Mouse (Mus musculus) neural tube, embryonic 15.5 days (tissue): ENCODE measurements at regions not wholly inside any gene's neighbourhood (a gene's known extent, or its start where the extent isn't known, plus 50 kb on each side); places are given as distances from the start of the nearest gene placed in this dataset.

ENCODE experiments used
- ATAC-seq: fragments of 200-750 bp; cut with Nextera tagmentation; 2 replicates; pipeline ENCODE4 v1.8.0; 2017; ENCODE audit warnings: mild to moderate bottlenecking, moderate TSS enrichment, moderate library complexity; ENCODE audit not compliant: low FRiP score
- H3K27ac ChIP-seq: fragments of 300-500 bp; sonication (generic); replicated peaks from 2 replicates; pipeline ENCODE4 v1.5.1; 2015; ENCODE audit warnings: mild to moderate bottlenecking, inconsistent platforms
- H3K27me3 ChIP-seq: fragments of 300-500 bp; sonication (generic); replicated peaks from 2 replicates; pipeline ENCODE4 v1.6.1; 2015; ENCODE audit warnings: inconsistent platforms
- H3K36me3 ChIP-seq: fragments of 300-500 bp; sonication (generic); 2 replicates; pipeline ENCODE4 v1.6.1; 2015; ENCODE audit warnings: inconsistent platforms
- H3K4me1 ChIP-seq: fragments of 300-500 bp; sonication (generic); 2 replicates; pipeline ENCODE4 v1.6.1; 2015; ENCODE audit warnings: inconsistent platforms
- H3K4me2 ChIP-seq: fragments of 300-500 bp; sonication (generic); 2 replicates; pipeline ENCODE4 v1.6.1; 2015; ENCODE audit warnings: inconsistent platforms, mild to moderate bottlenecking, moderate library complexity
- H3K4me3 ChIP-seq: fragments of 300-500 bp; sonication (generic); replicated peaks from 2 replicates; pipeline ENCODE4 v1.5.1; 2015; ENCODE audit warnings: mild to moderate bottlenecking, inconsistent platforms
- H3K9ac ChIP-seq: fragments of 300-500 bp; sonication (generic); replicated peaks from 2 replicates; pipeline ENCODE4 v1.6.1; 2015; ENCODE audit warnings: mild to moderate bottlenecking, inconsistent platforms
- H3K9me3 ChIP-seq: fragments of 300-500 bp; sonication (generic); replicated peaks from 2 replicates; pipeline ENCODE4 v1.6.1; 2016; ENCODE audit warnings: inconsistent platforms
- WGBS: fragments of 180-500 bp; shearing (Covaris S2); methylation state at CpG from one replicate; pipeline ENCODE4 v1.1.7; 2015; ENCODE audit warnings: mixed read lengths; 5-methylcytosine and 5-hydroxymethylcytosine counted together

- WGBS = 94% methylated on average over 4 of the region's 4 CpGs
- no peak for ATAC-seq
- H3K9ac ChIP-seq = no peak overlapping the region
- H3K9me3 ChIP-seq = no peaks in the 10 kb centered on the region
- no peak overlapping the region for H3K27ac ChIP-seq
- no peaks in the 10 kb centered on the region for H3K27me3 ChIP-seq
- no peaks in the 10 kb centered on the region for H3K36me3 ChIP-seq
- H3K4me3 ChIP-seq = no peak overlapping the region
- peaks cover 19% of the 10 kb centered on the region for H3K4me1 ChIP-seq
- no peak overlapping the region for H3K4me2 ChIP-seq
Measured at GRCm38 (mm10) chr8:10901954-10902353, 106.3 kb downstream of the Irs2 start.

GRCm38 (mm10) chr8:10901014-10901413 lies 107.2 kb downstream of the Irs2 start:
- Histone ChIP-seq H3K9me3 (no peaks in the 10 kb centered on the region), H3K27ac (no peak overlapping the region), H3K4me2 (no peak overlapping the region), H3K9ac (no peak overlapping the region), H3K36me3 (no peaks in the 10 kb centered on the region), H3K4me3 (no peak overlapping the region), H3K4me1 (peaks cover 19% of the 10 kb centered on the region), H3K27me3 (no peaks in the 10 kb centered on the region)
- WGBS = 79% methylated on average over 3 of the region's 3 CpGs
- ATAC-seq = no peak

- ATAC-seq = no peak
- Histone ChIP-seq H3K27ac (no peak overlapping the region), H3K4me2 (peak overlapping the region; percentile 54), H3K27me3 (no peaks in the 10 kb centered on the region), H3K4me1 (peaks cover 19% of the 10 kb centered on the region), H3K9ac (no peak overlapping the region), H3K9me3 (no peaks in the 10 kb centered on the region), H3K4me3 (peak overlapping the region; percentile 17), H3K36me3 (no peaks in the 10 kb centered on the region)
- 6% methylated on average over 17 of the region's 17 CpGs for WGBS
Measured at GRCm38 (mm10) chr8:10899581-10900155, 108.6 kb downstream of the Irs2 start.

GRCm38 (mm10) chr8:10898562-10899527 lies 109.4 kb downstream of the Irs2 start:
- ATAC-seq = no peak; the same call in 1 of the 2 replicates

GRCm38 (mm10) chr8:10897573-10897972 lies 110.7 kb downstream of the Irs2 start:
- WGBS = 48% methylated on average over 7 of the region's 7 CpGs
- Histone ChIP-seq H3K9me3 (no peaks in the 10 kb centered on the region), H3K36me3 (no peaks in the 10 kb centered on the region), H3K27ac (no peak overlapping the region), H3K4me1 (peaks cover 19% of the 10 kb centered on the region), H3K9ac (no peak overlapping the region), H3K4me2 (no peak overlapping the region), H3K4me3 (no peak overlapping the region), H3K27me3 (no peaks in the 10 kb centered on the region)
- ATAC-seq = no peak

More at GRCm38 (mm10) chr8:10898562-10899527, 109.4 kb downstream of the Irs2 start:
- H3K4me1 ChIP-seq = peaks cover 19% of the 10 kb centered on the region
- WGBS = 19% methylated on average over 16 of the region's 16 CpGs
- no peaks in the 10 kb centered on the region for H3K36me3 ChIP-seq
- no peak overlapping the region for H3K9ac ChIP-seq
- peak overlapping the region; percentile 54 for H3K4me2 ChIP-seq
- H3K4me3 ChIP-seq = no peak overlapping the region
- H3K9me3 ChIP-seq = no peaks in the 10 kb centered on the region
- no peak overlapping the region for H3K27ac ChIP-seq
- H3K27me3 ChIP-seq = no peaks in the 10 kb centered on the region

- H3K36me3 ChIP-seq = no peaks in the 10 kb centered on the region
- peaks cover 19% of the 10 kb centered on the region for H3K4me1 ChIP-seq
- no peak overlapping the region for H3K4me2 ChIP-seq
- H3K27me3 ChIP-seq = no peaks in the 10 kb centered on the region
- no peaks in the 10 kb centered on the region for H3K9me3 ChIP-seq
- H3K9ac ChIP-seq = no peak overlapping the region
- WGBS = 63% methylated on average over 2 of the region's 2 CpGs
- no peak overlapping the region for H3K4me3 ChIP-seq
- ATAC-seq = no peak
- H3K27ac ChIP-seq = no peak overlapping the region
Measured at GRCm38 (mm10) chr8:10895178-10895577, 113.1 kb downstream of the Irs2 start.

- Histone ChIP-seq H3K4me3 (no peak overlapping the region), H3K9ac (no peak overlapping the region), H3K27me3 (no peaks in the 10 kb centered on the region), H3K27ac (no peak overlapping the region), H3K4me1 (peaks cover 10% of the 10 kb centered on the region), H3K9me3 (no peaks in the 10 kb centered on the region), H3K36me3 (no peaks in the 10 kb centered on the region), H3K4me2 (no peak overlapping the region)
- ATAC-seq = no peak
- WGBS = 77% methylated on average over 5 of the region's 5 CpGs
Measured at GRCm38 (mm10) chr8:10894306-10894705, 114.0 kb downstream of the Irs2 start.

GRCm38 (mm10) chr8:10893709-10894108 lies 114.5 kb downstream of the Irs2 start:
- Histone ChIP-seq H3K36me3 (no peaks in the 10 kb centered on the region), H3K9ac (no peak overlapping the region), H3K4me3 (no peak overlapping the region), H3K9me3 (no peaks in the 10 kb centered on the region), H3K27ac (no peak overlapping the region), H3K4me1 (peaks cover 5% of the 10 kb centered on the region; the same call in 1 of the 2 replicates), H3K27me3 (no peaks in the 10 kb centered on the region), H3K4me2 (no peak overlapping the region)
- 91% methylated on average over 5 of the region's 5 CpGs for WGBS
- no peak for ATAC-seq

- Histone ChIP-seq H3K9ac (no peak overlapping the region), H3K36me3 (no peaks in the 10 kb centered on the region), H3K9me3 (no peaks in the 10 kb centered on the region), H3K27me3 (no peaks in the 10 kb centered on the region), H3K27ac (no peak overlapping the region), H3K4me2 (no peak overlapping the region), H3K4me1 (no peaks in the 10 kb centered on the region), H3K4me3 (no peak overlapping the region)
- ATAC-seq = no peak
- WGBS = 96% methylated on average over 2 of the region's 2 CpGs
Measured at GRCm38 (mm10) chr8:10891906-10892305, 116.4 kb downstream of the Irs2 start.

- Histone ChIP-seq H3K4me3 (no peak overlapping the region), H3K36me3 (no peaks in the 10 kb centered on the region), H3K27ac (no peak overlapping the region), H3K9me3 (no peaks in the 10 kb centered on the region), H3K4me1 (no peaks in the 10 kb centered on the region), H3K27me3 (no peaks in the 10 kb centered on the region), H3K4me2 (no peak overlapping the region), H3K9ac (no peak overlapping the region)
- 85% methylated on average over 5 of the region's 5 CpGs for WGBS
- ATAC-seq = no peak
Measured at GRCm38 (mm10) chr8:10891440-10891839, 116.8 kb downstream of the Irs2 start.

GRCm38 (mm10) chr8:10885452-10885851 lies 122.8 kb downstream of the Irs2 start:
- H3K4me1 ChIP-seq = peaks cover 3% of the 10 kb centered on the region; the same call in 1 of the 2 replicates
- no peak for ATAC-seq
- H3K27ac ChIP-seq = no peak overlapping the region
- H3K27me3 ChIP-seq = 0 out of 2 replicates have a peak, but pooled peaks cover 3% of the 10 kb centered on the region
- no peak overlapping the region for H3K4me3 ChIP-seq
- H3K36me3 ChIP-seq = no peaks in the 10 kb centered on the region
- H3K9ac ChIP-seq = no peak overlapping the region
- no peaks in the 10 kb centered on the region for H3K9me3 ChIP-seq
- 97% methylated on average over 3 of the region's 3 CpGs for WGBS
- H3K4me2 ChIP-seq = no peak overlapping the region

- Histone ChIP-seq H3K27me3 (0 out of 2 replicates have a peak, but pooled peaks cover 6% of the 10 kb centered on the region), H3K36me3 (no peaks in the 10 kb centered on the region), H3K27ac (no peak overlapping the region), H3K4me1 (peaks cover 6% of the 10 kb centered on the region; the same call in 1 of the 2 replicates), H3K9ac (no peak overlapping the region), H3K9me3 (no peaks in the 10 kb centered on the region), H3K4me3 (no peak overlapping the region), H3K4me2 (no peak overlapping the region)
- 82% methylated on average over 7 of the region's 7 CpGs for WGBS
- no peak for ATAC-seq
Measured at GRCm38 (mm10) chr8:10883418-10883817, 124.8 kb downstream of the Irs2 start.
